In the genomic region with DNA sequence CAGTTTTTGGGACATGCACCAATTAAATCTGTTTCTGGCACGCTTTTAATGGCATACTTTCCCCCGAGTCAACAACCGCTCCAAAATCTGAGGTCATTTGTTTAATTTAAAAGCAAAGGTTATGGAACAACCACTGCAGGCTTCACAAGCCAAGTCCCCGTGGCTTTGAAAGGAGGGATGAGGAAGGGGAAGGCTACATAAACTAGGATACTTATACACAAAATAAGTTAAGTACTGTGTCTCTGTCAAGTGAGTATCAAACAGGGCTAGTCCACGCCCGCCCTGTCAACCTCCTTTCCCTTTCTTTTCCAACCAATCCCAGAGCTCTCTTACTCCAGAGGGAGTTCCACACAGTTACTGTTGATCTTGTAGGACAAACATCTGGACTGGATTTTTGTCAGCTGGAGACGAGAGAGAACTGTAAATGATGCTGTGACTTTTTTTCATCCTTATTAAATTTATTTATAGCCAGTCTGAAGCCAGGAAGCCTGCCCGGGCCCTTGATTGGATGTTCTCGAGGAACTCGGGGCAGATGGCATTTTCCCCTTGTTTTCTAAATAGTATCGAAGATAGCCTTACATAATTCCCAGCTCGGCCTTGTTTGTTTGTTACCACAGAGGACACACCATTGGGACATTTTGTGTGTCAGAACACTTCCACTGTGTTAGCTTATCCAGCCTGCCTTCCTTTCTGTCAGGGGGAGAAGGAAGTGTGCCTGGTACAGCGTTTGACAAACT, we compare ENCODE assay signal across 9 mouse cellular contexts.
DNase-seq lines count a peak whose midpoint lies in the region; ATAC-seq and TF ChIP-seq lines count a peak whose summit lies in the region.
"Had no signal": no experiment of that assay in that cellular context is flagged by ENCODE, and none has a peak within 500 bp of the region (broad histone marks: within the 10 kb centered on the region; RNA-seq: fewer than 3 reads in every experiment).

No protein-coding gene starts in this region.

- 0 out of 2 replicates have a peak overlapping the region, but pooled peaks have one; percentile 0 for H3K27ac ChIP-seq in layer of hippocampus, adult 2 months
- H3K27ac ChIP-seq in midbrain, embryonic 14.5 days (replicated peaks; ENCODE audit: low read depth, low read length): no peak overlapping the region

- H3K36me3 ChIP-seq in midbrain, embryonic 14.5 days (ENCODE audit: control insufficient read depth, insufficient read depth, low read length): no peaks in the 10 kb centered on the region

- H3K4me3 ChIP-seq in layer of hippocampus, adult 2 months: no peak overlapping the region
- no peak overlapping the region for H3K4me3 ChIP-seq in midbrain, embryonic 14.5 days (replicated peaks; ENCODE audit: low read depth, low read length)

- H3K4me2 ChIP-seq in midbrain, embryonic 14.5 days (ENCODE audit: low read length): no peak overlapping the region

- TF ChIP-seq CTCF in layer of hippocampus, adult 2 months (conservative IDR thresholded peaks at IDR 0.05): no peak

- WGBS in midbrain, embryonic 14.5 days: 68% methylated on average over 13 of the region's 13 CpGs

- H3K4me1 ChIP-seq in midbrain, embryonic 14.5 days (ENCODE audit: control insufficient read depth, insufficient read depth, low read length): 0 out of 2 replicates have a peak, but pooled peaks cover 3% of the 10 kb centered on the region

- no peaks in the 10 kb centered on the region for H3K27me3 ChIP-seq in midbrain, embryonic 14.5 days (ENCODE audit: control insufficient read depth, insufficient read depth, low read length)

- no peak overlapping the region for H3K9ac ChIP-seq in midbrain, embryonic 14.5 days (replicated peaks; ENCODE audit: low read length)

- no peak for ATAC-seq in erythroblast, adult 5-6 weeks (replicated peaks; ENCODE audit: low FRiP score, poor library complexity, severe bottlenecking)
- no peak for ATAC-seq in midbrain, embryonic 14.5 days (ENCODE audit: low FRiP score, low TSS enrichment)

- no peak for DNase-seq in layer of hippocampus, adult 2 months (ENCODE audit: low spot score in 2 of 2)
- DNase-seq in layer of hippocampus, adult 18-20 months (ENCODE audit: low spot score in 2 of 2): no peak
- peak; percentile 63 for DNase-seq in gastrocnemius, adult 18-20 months (ENCODE audit: low spot score)
- DNase-seq in kidney, adult 11 months: peak; percentile 59
- peak; percentile 51 for DNase-seq in lung, postnatal 14 days
- no peak for DNase-seq in right cerebral cortex, adult 18-20 months
- DNase-seq in midbrain, embryonic 14.5 days: no peak

- no peaks in the 10 kb centered on the region for H3K9me3 ChIP-seq in midbrain, embryonic 14.5 days (ENCODE audit: control insufficient read depth, low read length)
- H3K9me3 ChIP-seq: G1E had no signal

Comparison
In these comparisons a context has a peak if more than half of its experiments do, and no peak if none do; other contexts are left out.
1. DNase-seq: peak in gastrocnemius, adult 18-20 months (single experiment), kidney, adult 11 months (single experiment) and lung, postnatal 14 days (single experiment); none in layer of hippocampus, adult 2 months (0 of 2), layer of hippocampus, adult 18-20 months (0 of 2), right cerebral cortex, adult 18-20 months (single experiment) and midbrain, embryonic 14.5 days (single experiment).